ENCODE assay signal across 27 mouse cellular contexts in genomic region chr9:99430806-99431205, GRCm38 (mm10). TPM values are rescaled to one million over a fixed set of nuclear protein-coding genes. Genes with fewer than 3 reads are reported as not detected.
DNase-seq lines count a peak whose midpoint lies in the region; ATAC-seq and TF ChIP-seq lines count a peak whose summit lies in the region.
"Had no signal": no experiment of that assay in that cellular context is flagged by ENCODE, and none has a peak within 500 bp of the region (broad histone marks: within the 10 kb centered on the region; RNA-seq: fewer than 3 reads in every experiment).

No protein-coding gene starts in this region.

- TF ChIP-seq EP300 in stomach, postnatal 0 days (optimal IDR thresholded peaks at IDR 0.05) = no peak

- no peak overlapping the region for H3K4me3 ChIP-seq in layer of hippocampus, adult 2 months
- no peak overlapping the region for H3K4me3 ChIP-seq in C2C12 (ENCODE audit: insufficient read depth, poor library complexity, severe bottlenecking)
- H3K4me3 ChIP-seq in stomach, postnatal 0 days (ENCODE audit: low read depth, low read length) = no peak overlapping the region
- H3K4me3 ChIP-seq in heart, embryonic 12.5 days = no peak overlapping the region
- H3K4me3 ChIP-seq: forebrain, embryonic 10.5 days; forebrain, embryonic 13.5 days; heart, embryonic 13.5 days had no signal

- H3K9ac ChIP-seq in stomach, postnatal 0 days (ENCODE audit: low read length) = no peak overlapping the region
- no peak overlapping the region for H3K9ac ChIP-seq in heart, embryonic 12.5 days
- H3K9ac ChIP-seq: forebrain, embryonic 13.5 days; heart, embryonic 13.5 days; hindbrain, embryonic 14.5 days had no signal

- H3K27ac ChIP-seq in layer of hippocampus, adult 2 months = peak overlapping the region; percentile 98
- no peak overlapping the region for H3K27ac ChIP-seq in stomach, postnatal 0 days (replicated peaks)
- H3K27ac ChIP-seq in heart, embryonic 12.5 days (ENCODE audit: poor library complexity, severe bottlenecking) = no peak overlapping the region
- H3K27ac ChIP-seq: forebrain, embryonic 10.5 days; forebrain, embryonic 13.5 days; heart, embryonic 13.5 days; hindbrain, embryonic 14.5 days had no signal

- H3K36me3 ChIP-seq in C2C12 (ENCODE audit: control insufficient read depth, insufficient read depth) = no peaks in the 10 kb centered on the region
- H3K36me3 ChIP-seq in stomach, postnatal 0 days (ENCODE audit: control insufficient read depth, insufficient read depth, low read length) = no peaks in the 10 kb centered on the region
- H3K36me3 ChIP-seq in heart, embryonic 12.5 days = no peaks in the 10 kb centered on the region
- H3K36me3 ChIP-seq: forebrain, embryonic 10.5 days; heart, embryonic 13.5 days had no signal

- no peaks in the 10 kb centered on the region for H3K4me1 ChIP-seq in stomach, postnatal 0 days (replicated peaks; ENCODE audit: control insufficient read depth, insufficient read depth)
- H3K4me1 ChIP-seq in heart, embryonic 12.5 days (replicated peaks) = peaks cover 17% of the 10 kb centered on the region

- H3ac ChIP-seq in C2C12 (ENCODE audit: control insufficient read depth, insufficient read length, low read depth) = no peak overlapping the region

- H3K4me2 ChIP-seq in stomach, postnatal 0 days (replicated peaks; ENCODE audit: low read depth) = no peak overlapping the region
- H3K4me2 ChIP-seq in heart, embryonic 12.5 days = no peak overlapping the region
- H3K4me2 ChIP-seq: forebrain, embryonic 13.5 days; heart, embryonic 13.5 days; hindbrain, embryonic 14.5 days had no signal

- WGBS in stomach, postnatal 0 days = 58% methylated on average over 6 of the region's 6 CpGs
- WGBS in heart, embryonic 12.5 days = 65% methylated on average over 6 of the region's 6 CpGs

- no peaks in the 10 kb centered on the region for H3K9me3 ChIP-seq in stomach, postnatal 0 days (ENCODE audit: control insufficient read depth, low read length)
- H3K9me3 ChIP-seq in heart, embryonic 12.5 days (replicated peaks) = no peaks in the 10 kb centered on the region
- H3K9me3 ChIP-seq: forebrain, embryonic 10.5 days; forebrain, embryonic 13.5 days; heart, embryonic 13.5 days had no signal

- no peaks in the 10 kb centered on the region for H3K79me3 ChIP-seq in C2C12 (ENCODE audit: low read depth)

- no peak for DNase-seq in layer of hippocampus, adult 2 months (ENCODE audit: low spot score in 2 of 2)
- no peak for DNase-seq in layer of hippocampus, postnatal 10 days (ENCODE audit: low spot score in 2 of 2)
- DNase-seq in NIH3T3 (ENCODE audit: low read depth) = peak; percentile 62
- no peak for DNase-seq in stomach, postnatal 0 days (ENCODE audit: low spot score)
- DNase-seq in urinary bladder, postnatal 14 days (ENCODE audit: low spot score) = no peak
- DNase-seq: adrenal gland, postnatal 14 days; cerebellum, adult 11-12 months; cerebellum, adult 8-10 months; cerebellum, postnatal 10 days; cerebellum, postnatal 36 days; gastrocnemius, postnatal 25 days; heart, adult 18-20 months; heart, postnatal 14 days; heart, postnatal 4 days had no signal

- peaks cover 31% of the 10 kb centered on the region for H3K79me2 ChIP-seq in C2C12 (ENCODE audit: control insufficient read depth, insufficient read depth)

- no peaks in the 10 kb centered on the region for H3K27me3 ChIP-seq in C2C12 (ENCODE audit: control insufficient read depth, insufficient read depth, insufficient read length)
- no peaks in the 10 kb centered on the region for H3K27me3 ChIP-seq in stomach, postnatal 0 days (ENCODE audit: control insufficient read depth, insufficient read depth, low read length)
- no peaks in the 10 kb centered on the region; the same call in 1 of the 2 replicates for H3K27me3 ChIP-seq in heart, embryonic 12.5 days (replicated peaks)
- H3K27me3 ChIP-seq: forebrain, embryonic 13.5 days; heart, embryonic 13.5 days; Patski had no signal

- no peak for TF ChIP-seq CTCF in layer of hippocampus, adult 2 months (conservative IDR thresholded peaks at IDR 0.05)
- no peak for TF ChIP-seq CTCF in C2C12 (IDR thresholded peaks at IDR 0.05; ENCODE audit: control insufficient read depth, insufficient read depth, insufficient read length)
- no peak for TF ChIP-seq CTCF in stomach, postnatal 0 days (IDR thresholded peaks at IDR 0.05; ENCODE audit: low read depth)

- peak; percentile 34; the same call in 1 of the 2 replicates for ATAC-seq in stomach, postnatal 0 days (ENCODE audit: low FRiP score, low TSS enrichment)
- ATAC-seq in heart, embryonic 12.5 days (ENCODE audit: insufficient number of reproducible peaks, low FRiP score) = no peak
- ATAC-seq: forebrain, embryonic 13.5 days; forebrain, embryonic 16.5 days; intestine, postnatal 0 days; Patski had no signal

TF ChIP-seq in C2C12, 6 proteins besides CTCF, POLR2A, EP300 and RAD21:
- peak; percentile 84 for TF ChIP-seq USF1 (IDR thresholded peaks at IDR 0.05; ENCODE audit: low read depth)
- no peak for TF ChIP-seq MYOD1 (IDR thresholded peaks at IDR 0.05; ENCODE audit: control insufficient read depth, insufficient read length, low read depth)

RNA-seq across cellular contexts. Expression of gene Mras, which starts 6.4 kb away (rescaled TPM):
- 100 to 1,000 TPM; 138 to 141 TPM for total RNA-seq in layer of hippocampus, adult 2 months (2021)
- total RNA-seq in layer of hippocampus, postnatal 10 days (2021) = 10 to 100 TPM; 77.8 to 96.3 TPM
- polyA plus RNA-seq in C2C12 (2012; fragmentation: generic; extraction: Trizol) = 25.1 TPM
- 5.9 and 10.2 TPM in 2 replicates for polyA plus RNA-seq in stomach, postnatal 0 days (2015; fragmentation: Nextera tagmentation; extraction: Ambion mirVana)
- polyA plus RNA-seq in heart, embryonic 12.5 days (2016; fragmentation: Nextera tagmentation; extraction: Ambion mirVana) = 8.1 and 8.6 TPM in 2 replicates

RNA-seq across cellular contexts. Expression of gene Nme9, which starts 20.5 kb away (rescaled TPM):
- total RNA-seq in layer of hippocampus, adult 2 months (2021) = under 1 TPM; 0.61 to 0.77 TPM
- total RNA-seq in layer of hippocampus, postnatal 10 days (2021) = under 1 TPM; 0.65 to 0.89 TPM
- polyA plus RNA-seq in C2C12 (2012; fragmentation: generic; extraction: Trizol) = not detected
- not detected in 2 replicates for polyA plus RNA-seq in stomach, postnatal 0 days (2015; fragmentation: Nextera tagmentation; extraction: Ambion mirVana)
- not detected in 2 replicates for polyA plus RNA-seq in heart, embryonic 12.5 days (2016; fragmentation: Nextera tagmentation; extraction: Ambion mirVana)
- total RNA-seq: adrenal gland, adult 18-20 months; adrenal gland, postnatal 14 days; gastrocnemius, adult 8-10 months; gastrocnemius, postnatal 25 days; heart, postnatal 4 days had no signal
- polyA plus RNA-seq: embryonic facial prominence, embryonic 11.5 days; forebrain, embryonic 10.5 days; heart, embryonic 13.5 days; intestine, embryonic 14.5 days; Patski had no signal
